Mouse (Mus musculus): Measurements from ENCODE around the gene Fem1b.
"Not testable (repeated sequence)": the region's sequence is repeated elsewhere in the genome, so short reads cannot be mapped to it uniquely, and the experiment has no call there.

Gene Fem1b

DNA sequence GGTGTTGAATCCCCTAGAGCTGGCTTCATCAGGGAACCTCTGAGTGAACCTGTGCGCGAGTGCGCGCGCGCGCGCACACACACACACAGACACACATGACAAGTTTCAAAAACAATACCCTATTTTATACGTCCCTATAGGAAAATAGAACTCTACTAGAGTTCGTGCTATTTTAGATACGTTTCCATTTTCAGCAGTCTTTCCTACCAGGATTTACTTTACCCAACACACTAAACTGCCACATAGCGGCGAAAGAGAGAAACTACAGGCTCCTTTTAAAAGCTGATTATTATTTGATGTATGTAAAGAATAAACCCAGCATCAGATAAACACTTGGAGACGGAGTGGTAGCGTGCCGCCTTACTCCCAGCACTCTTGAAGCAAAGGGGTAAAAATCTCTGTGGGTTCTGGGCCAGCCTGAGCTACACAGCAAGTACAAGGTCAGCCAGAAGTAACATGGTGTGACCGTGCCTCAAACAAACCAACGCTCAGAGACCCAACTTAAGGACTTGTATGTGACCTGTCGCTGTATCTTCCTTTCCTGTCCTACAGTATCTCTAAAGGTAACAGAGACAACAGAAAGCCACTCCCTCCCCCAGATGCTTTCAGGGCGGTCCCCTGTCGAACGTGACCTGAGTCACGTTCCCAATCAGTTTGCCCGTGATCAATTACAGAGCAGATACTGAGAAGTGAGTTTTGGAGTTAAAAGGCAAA, 16.4 kb upstream of the Fem1b start:
- DNase-seq (ENCODE audit: low spot score in 2 of 2) = no peak

DNA sequence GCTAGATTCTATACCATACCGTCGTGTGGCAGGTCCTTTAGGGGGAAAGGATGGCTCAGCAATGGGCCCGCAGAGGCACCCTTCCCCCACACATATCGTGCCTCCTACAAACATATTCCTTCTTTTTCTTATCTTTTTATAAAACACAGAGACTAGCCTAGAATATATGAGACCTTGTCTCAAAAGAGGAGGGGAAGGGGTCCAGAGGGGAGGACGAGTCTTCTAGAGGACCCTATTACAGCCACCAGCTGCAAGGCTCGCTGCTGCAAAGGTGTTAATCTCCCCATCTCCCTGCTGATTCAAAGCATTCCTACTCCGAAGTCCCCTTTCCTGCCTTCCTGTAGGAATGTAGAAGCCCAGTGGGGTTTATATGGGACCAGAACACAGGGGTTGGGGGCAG, 14.7 kb upstream of the Fem1b start:
- DNase-seq (ENCODE audit: low spot score in 2 of 2) = no peak

DNA sequence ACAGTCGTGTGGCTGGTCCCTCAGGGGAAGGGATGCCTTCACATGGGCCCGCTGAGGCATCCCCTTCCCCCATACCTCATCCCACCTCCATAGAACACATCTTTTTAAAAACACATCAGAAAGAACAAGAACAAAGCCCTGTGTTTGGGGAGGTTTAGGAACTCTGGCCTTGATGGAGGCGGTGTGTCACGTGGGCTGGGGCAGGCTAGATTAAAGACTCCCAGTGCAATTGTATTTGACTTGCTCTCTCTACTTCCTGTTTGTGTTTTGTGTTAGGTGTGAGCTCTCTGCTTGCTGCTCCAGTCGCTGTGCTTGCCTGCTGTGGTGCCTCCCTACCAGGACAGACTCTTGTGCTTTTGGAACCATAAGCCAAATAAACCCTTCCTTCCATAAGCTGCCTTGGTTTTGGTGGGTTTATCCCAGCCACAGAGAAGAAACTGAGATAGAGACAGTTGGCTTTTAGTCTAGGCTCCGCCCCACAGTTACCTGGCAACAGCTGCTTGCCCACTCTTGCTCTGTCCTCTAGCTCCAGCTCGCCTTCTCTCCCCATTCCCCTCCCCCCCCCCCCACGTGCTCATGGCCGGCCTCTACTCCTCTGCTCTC, 14.2 kb upstream of the Fem1b start:
- no peak for DNase-seq (ENCODE audit: low spot score in 2 of 2)

DNA sequence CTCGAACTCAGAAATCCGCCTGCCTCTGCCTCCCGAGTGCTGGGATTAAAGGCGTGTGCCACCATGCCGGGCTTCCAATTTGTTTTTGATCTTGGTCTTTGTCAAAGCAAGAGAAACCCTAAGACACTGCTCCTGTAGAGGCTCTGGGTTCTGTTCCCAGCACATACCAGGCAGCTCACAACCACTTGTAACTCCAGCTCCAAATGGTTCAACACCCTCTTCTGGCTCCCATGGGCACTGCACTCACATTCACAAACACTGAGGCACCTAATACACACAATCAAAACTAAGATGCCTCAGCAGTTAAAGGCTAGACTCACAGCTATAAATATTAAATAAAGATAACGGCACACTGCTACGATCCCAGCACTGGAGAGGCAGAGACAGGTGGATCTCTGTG, 10.1 kb upstream of the Fem1b start:
- no peak for DNase-seq (ENCODE audit: low spot score in 2 of 2)

DNA sequence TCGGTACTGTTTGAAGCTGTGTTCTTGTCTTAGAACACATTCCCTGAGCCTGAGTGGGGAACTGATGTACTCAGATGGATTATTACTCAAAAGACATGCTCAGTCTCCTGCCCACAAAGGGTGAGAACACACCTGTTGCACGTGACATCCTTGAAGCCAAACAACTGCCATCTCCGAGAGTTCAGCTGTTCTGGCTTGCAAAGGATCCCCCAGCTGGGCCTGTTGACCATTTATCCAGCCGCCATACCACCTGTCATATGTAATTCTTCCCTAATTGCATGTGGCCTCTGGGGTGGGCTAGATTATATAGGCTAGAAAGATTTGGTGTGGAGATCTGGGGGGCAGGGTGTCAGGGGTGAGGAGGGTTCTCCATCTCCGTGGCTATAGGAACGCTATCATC, 9.1 kb upstream of the Fem1b start:
- DNase-seq (ENCODE audit: low spot score in 2 of 2) = no peak

DNA sequence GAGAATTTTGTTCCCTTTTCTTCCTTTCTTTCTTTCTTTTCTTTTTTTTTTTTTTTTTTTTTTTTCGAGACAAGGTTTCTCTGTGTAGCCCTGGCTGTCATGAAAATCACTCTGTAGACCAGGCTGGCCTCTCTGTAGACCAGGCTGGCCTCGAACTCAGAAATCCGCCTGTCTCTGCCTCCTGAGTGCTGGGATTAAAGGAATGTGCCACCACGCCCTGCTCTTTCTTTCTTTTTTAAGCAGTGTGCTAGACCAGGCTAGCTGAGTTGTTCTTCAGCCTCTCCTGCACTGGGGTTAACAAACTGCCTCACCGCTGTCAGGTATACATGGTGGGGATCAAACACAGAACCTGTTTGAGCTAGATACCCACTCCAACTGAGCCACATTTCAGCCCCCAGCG, 8.2 kb upstream of the Fem1b start:
- DNase-seq (ENCODE audit: low spot score in 2 of 2) = not testable (repeated sequence)

DNA sequence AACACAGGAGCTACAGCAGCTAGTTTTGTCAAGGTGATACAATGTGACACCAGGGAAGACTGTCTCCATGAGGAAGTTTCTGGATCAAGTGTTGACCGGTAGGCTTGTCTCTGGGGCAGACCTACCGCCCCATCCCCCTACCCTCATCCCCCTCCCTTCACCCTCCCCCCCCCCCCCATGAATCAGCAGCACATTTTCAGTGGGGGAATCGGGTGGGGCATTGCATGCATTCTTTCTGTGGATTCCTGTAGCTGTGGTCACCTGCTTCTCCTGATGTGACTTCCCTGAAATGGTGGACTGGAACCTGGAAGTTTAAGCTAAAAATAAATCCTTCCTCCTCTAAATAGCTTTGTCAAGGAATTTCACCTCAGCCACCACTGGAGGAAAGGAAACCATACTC, 7.8 kb upstream of the Fem1b start:
- no peak for DNase-seq (ENCODE audit: low spot score in 2 of 2)

DNA sequence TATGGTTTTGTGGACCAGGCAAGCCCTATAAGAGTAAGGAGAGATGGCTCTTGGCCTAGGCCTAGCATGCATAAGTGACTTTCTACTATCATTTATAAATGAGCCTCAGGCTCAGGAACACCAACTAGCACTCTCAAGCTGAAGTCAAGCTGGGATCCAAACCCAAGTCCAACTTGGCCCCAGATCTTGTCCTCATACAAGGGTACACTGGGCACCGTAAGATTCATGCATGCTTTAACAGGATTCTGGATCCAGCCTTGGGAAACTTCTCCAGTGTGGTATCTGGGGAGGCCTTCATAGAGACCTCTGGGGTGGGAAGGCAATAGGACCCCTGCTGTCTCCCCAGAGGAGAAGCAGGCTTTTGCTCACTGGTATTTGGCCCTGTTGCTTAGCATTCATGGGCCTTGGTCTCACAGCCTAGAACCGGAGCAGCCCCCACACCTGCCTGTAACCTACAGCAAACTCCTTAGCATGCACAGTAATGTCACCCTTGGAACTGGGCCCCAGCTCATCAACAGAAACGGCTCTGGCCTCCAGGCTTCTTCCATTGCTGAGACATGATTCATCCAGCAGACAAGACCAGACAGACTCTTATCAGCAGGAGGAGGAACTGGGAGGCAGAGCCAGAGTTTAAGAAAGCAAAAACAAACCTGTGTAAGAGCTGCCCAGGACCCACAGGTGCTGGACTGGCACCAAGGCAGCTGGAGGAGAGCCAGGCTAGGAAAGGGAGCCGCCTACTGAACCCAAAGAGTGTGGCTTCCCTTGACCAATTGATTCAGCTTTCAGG, 6.3 kb upstream of the Fem1b start:
- DNase-seq (ENCODE audit: low spot score in 2 of 2) = peak in 1 of 2 experiments; percentile 32

DNA sequence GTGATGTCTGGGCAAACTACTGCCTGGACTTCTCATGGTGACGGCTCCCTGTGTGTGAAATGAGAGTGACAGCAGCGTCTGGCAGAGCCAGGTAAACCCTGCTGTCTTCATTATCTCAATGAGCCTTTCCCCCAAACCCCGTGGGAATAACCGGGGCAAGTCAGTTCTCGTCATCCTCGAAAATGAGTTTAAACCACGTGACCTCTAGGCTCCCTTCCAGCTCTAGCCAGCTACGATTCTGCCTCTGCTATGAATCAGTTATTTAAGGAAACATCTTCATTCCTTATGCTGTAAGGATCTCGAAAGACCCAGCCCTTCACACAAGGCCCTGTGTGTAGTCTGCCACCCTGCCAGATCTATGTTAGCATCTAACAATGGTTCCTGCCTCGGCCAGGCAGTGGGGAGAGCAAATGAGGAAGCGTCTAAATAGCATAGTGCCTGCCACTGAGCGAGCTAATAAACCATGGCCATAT, 5.4 kb upstream of the Fem1b start:
- no peak for DNase-seq (ENCODE audit: low spot score in 2 of 2)

DNA sequence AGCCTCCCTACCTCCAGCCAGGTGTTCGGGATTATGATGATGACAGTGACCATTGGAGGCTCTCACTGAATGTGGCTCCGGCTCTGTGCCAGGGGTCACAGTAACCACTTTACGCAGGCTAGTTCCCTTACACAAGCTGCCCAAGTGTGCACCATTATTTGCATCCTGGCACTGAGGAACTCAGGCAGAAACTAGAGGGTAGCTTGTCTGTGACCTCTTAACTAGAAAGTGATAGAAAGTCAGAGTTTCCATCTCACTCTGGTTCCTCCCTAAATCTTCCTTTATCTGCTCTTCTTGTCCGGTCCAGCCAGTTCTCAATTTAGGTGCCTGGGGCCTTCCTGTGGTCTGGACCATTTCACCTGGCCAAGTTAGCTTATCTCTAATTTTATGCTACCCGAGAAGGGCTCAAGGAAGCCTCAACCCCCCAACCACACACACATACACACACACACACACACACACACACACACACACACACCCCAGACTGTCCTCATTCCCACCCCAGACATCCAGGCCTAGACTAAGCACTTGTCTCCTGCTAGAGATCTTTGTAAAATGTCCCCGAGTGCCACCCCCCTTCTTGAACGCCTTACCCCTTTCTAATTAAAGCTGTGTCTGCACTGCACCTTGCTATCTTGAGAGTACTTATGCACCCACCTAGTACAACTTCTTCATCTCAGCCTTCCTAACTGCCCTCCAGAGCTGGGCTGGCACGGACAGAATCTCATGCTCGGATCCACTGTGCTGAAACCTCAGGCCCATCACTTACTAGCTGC, 4.8 kb upstream of the Fem1b start:
- DNase-seq (ENCODE audit: low spot score in 2 of 2) = no peak

DNA sequence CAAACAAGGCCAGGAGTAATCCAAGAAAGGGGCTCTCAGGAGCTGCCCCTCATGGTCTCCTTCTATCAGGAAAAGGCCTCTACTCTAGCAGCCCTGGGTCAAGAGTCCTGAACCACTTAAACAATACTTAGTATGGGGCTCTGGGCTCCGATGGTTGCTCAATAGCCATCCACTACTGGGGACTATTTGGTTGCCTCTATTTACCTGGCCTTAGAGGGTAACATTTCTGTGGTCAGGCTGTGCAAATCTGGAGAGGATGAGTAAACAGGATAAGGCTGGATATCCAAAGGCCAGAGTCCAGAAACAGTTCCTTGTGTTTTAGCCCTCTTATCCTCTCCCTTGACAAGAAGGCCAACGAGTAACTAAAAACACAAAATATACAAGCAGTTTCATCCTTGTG, 3.0 kb upstream of the Fem1b start:
- no peak for DNase-seq (ENCODE audit: low spot score in 2 of 2)

DNA sequence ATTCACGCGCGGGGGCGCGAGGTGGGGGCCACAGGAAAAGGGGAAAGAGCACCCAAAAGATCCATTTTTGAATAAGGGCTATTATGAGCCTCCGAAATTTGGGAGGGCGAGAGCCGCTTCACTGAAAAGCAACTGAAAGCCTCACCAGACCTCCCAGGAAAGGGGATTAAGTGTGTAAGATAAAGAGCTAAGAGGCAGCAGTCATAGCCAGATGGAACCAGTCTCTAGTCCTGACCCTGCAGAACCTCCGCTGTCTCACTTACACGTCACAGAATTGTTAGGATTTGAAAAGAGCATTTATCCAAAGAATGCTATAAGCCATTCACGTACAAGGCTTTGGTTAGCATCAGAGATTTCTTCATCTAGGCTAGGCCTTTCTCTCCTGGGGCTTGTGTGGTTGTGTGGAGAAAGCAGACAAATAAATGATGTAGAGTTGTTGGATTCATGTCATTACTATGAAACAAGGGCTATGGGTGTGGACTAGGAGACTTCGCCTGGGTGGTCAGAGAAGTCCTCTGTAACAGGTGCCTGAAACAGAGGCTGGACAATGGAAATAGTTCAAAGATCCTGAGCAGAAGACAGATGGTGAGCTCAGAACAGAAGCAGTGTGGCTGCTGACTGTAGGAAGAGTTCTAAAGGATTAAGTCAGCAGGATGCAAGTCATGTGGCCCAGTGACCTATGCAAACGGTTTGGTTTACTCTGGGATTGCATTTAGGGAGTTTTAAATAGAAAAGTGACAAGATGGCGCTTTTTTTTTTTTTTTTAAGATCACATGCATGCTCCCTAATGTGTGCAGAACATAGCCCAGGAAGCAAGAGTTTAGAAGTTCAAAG, 699 bp upstream of the Fem1b start:
- DNase-seq (ENCODE audit: low spot score in 2 of 2) = no peak

DNA sequence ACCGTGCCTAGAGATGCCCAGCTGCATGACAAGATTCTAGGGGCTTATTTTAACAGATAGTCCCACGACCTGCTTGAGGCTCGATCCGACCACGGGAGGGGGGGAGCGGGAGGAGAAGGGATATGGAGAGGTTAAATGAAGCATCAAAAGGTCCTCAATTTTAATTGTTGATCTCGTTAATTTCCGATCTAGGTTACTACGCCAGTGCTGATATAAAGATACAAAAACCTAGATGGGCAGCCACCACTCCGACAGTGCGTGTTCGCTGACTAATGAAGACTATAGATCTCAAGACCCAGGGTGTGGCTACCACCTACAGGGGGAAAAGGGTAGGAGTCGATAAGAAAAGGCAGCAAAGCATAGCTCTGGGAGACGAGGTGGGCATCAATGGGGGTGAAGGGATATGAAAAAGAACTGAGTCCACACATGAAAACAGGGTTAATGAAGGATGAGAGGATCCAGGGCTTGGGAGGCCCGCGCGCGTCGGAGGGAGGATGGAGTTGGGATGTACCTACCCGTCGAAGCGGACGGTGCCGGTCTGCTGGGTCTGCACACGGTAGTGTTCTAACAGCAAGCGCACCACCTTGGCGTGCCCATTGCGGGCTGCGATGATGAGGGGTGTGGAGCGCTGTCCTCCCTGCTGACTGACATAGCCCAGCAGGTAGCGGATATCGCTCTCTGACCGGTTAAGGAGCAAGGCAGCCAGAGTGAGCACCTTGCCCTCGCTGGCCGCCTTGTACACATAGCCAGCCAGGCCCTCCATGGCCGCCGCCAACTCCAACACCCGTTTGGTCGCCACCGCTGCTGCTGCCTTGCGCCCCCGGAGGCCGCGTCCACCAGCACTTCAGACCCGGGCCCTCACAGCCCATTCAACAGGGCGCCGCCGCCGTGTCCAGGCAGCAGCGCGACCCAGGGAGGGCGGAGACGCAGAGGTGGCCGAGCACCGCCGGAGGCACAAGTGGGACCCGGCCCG, 905 bp downstream of the Fem1b start:
- DNase-seq (ENCODE audit: low spot score in 2 of 2) = peak in 1 of 2 experiments; percentile 65

DNA sequence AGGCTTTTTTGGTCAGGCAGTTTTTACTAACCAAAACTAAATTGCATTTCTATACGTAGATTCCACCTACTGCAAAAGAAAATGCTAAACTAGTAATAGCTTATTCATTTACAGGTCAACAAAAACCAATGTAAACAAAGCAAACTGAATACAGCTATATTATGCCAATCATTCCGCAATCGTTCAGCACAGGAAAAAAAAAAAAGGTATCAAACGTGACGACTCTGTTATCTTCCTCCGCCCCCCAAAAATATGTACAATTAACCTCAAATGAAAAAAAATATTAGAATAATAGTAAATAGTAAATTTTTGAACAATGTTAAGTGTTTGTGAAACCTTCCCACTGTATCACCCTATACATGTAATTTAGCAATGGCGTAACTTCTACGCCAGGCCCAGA, 1.6 kb downstream of the Fem1b start:
- no peak for DNase-seq (ENCODE audit: low spot score in 2 of 2)

DNA sequence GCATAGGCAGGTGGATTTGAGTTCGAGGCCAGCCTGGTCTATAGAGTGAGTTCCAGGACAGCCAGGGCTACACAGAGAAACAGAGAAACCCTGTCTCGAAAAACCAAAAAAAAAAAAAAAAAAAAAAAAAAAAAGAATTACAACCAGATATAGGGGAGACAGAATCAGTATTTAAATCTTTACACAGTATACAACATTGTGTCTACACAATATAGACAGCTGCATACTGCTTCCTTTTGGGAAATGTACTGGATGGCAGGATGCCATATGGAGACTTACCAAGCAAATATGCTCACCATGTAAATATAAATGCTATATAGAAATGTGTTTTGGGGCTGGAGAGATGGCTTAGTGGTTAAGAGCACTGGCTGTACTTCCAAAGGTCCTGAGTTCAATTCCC, 12.5 kb downstream of the Fem1b start:
- not testable (repeated sequence) for DNase-seq (ENCODE audit: low spot score in 2 of 2)

DNA sequence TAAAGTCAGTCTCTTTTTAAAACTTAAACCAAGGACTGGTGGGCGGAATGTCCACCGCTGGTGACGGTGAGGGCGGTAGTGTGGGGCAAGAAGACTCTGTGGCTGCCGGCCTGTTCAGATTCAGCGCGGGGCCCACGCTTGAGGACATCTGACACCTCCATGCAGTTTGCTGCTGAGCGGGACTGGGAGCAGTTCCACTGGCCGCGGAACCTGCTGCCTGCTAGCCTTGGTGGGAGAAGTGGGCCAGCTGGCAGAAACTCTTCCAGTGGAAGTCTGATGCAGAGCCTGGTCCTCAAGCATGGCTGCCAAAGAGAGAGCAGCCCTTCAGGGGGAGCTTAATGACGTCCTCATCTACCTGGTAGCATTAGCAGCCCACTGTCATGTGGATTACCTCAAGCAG, 21.9 kb downstream of the Fem1b start:
- DNase-seq (ENCODE audit: low spot score in 2 of 2) = no peak

DNA sequence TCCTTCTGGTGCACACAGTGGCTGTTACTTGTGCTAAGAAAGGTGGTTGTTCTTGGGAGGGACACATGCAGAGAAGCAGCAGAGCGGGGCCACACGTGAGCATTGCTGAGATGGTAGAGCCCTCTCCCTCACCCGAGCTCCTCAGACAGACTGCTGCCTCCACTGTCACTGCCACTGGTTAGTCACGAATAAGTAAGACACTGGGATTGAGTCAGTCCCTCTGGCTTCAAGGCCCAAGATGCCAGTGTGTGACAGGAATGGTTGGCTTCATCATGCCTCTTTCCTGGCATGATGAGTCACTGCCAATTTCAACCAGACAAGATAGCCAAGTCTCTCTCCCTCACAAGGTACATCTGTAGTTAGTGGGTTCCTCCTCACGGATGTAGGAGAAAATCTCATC, 25.0 kb downstream of the Fem1b start:
- no peak for DNase-seq (ENCODE audit: low spot score in 2 of 2)

DNA sequence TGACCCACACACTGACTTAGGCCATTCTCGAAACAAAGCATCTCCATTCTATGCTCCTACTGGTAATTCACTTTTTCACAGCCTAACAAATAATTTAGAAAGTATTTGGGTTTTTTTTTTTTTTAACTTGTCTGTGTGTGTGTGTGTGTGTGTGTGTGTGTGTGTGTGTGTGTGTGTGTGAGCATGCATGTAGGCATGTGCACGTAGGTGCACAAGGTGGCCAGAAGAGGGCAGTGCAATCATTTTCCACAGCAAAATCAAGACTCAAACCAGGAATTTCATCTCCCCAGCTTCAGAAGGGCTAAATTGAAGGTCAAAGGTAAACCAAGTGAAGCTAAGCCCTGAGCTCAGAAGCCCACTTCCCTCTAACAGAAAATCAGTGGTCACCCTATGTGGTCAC, 27.5 kb downstream of the Fem1b start:
- DNase-seq (ENCODE audit: low spot score in 2 of 2) = no peak

DNA sequence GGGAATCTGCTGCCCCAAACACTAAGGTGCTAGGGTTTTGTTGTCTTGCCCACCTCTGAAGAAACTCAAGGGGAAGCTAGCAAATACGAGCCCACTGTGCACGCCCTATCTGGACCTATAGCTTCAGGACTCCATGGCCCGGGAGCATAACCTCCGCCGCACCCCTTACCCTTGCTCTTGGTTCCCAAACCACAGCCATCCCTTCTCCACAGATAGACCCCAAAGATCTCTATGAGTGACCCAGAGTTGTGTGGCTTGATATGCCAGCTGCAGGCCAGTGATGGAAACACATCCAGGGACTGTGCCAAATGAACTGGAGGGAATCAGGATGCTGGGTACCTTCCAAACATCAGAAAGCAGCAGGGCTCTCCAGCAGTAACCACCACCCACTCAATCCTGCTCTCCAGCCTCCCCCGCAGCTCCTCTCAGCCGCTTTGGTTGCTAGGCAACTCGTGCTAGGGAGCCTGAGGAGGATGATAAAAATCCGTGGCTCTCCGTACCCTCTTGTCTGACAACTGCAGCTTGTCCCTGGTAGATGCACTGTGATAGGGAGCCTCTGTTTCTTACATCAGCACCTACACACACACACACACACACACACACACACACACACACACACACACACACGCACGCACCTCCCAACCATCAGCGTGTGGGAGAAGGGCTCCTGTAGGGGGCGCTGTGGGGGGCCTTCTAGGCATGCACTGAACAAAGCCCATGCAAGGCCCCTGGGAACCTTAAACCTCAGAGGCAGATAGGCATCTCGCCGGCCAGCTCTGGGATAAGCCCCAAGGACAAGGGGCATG, 28.6 kb downstream of the Fem1b start:
- peak in 1 of 2 experiments; percentile 60 for DNase-seq (ENCODE audit: low spot score in 2 of 2)

Data from urinary bladder, postnatal 4 days (tissue).